Mouse (Mus musculus) layer of hippocampus, adult 11-12 months (tissue): ENCODE data around the gene Pate2.
"Not testable (repeated sequence)": the region's sequence is repeated elsewhere in the genome, so short reads cannot be mapped to it uniquely, and the experiment has no call there.

Experiments used
- DNase-seq: peaks from one replicate; pipeline ENCODE4 v3.0.0; 2022; ENCODE audit warnings: low spot score

Gene Pate2

DNA sequence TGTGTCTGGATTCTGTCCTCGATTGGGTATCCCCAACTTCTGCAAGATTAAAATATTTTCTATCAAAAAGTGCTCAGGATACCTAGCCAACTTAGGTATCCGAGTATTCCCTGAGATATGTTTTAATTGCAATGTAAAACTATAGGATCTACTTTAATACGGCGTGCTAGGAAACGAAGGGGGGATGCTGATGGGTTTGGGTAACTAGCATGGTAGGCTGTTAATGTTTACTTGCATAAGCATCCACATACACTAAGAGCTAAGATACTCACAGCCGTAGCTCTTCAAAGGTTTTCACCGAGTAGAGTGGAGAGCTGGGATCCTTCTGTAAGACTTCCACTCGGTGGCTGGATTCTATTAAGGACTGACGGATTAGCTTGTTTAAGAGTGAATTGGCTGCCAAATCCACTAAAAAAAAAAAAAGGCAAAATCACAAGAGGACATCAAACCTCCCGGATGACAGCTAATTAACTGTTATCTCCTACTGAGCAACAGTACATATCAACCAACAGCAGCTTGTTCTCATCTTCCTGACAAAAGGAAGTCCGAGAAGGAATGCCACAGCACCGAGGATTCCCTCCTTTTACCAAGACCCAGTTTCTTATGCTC, 13.5 kb upstream of the Pate2 start:
- no peak for DNase-seq

DNA sequence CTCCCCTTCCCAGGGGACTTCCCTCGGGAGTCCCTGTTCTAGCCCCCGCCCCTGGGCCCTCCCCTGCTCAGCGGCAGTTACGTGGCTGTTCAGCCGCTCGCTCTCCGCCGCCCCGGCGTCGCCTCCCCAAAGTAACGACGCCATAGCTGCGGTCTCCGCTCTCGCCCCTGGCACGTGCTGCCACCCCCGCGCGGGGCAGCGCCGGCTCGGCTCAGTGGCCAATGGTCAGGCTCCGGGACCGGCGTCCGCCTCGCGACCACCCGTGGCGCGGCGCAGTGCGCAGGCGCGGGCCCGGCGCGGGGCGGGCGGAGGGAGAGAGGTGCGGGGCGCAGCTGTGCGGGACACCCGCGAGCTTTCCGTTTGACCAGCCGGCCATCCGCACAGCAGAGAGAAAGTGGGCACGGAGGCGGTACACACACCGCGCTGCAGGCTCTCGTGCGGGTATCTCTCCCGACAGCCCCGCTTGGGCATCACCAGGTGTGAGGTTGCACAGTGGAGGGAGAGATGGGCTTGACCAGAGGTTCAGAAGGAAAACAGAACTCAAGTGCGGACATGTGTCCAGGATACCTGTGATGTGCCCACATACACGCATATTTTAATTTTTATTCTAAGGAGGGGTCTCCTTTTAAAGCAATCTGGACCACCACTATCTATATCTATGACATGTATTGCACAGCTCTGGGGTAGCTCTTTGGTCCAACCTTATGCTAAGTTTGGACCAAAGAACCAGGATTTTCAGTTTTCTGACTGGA, 11.7 kb upstream of the Pate2 start, which contains the start of the genes Ddx25 and Pus3:
Ddx25 (minus strand) TSS at position 272 of the 752 bp plus-strand sequence.
Pus3 (plus strand) TSS at position 339 of the 752 bp plus-strand sequence.
- peak; percentile 70 for DNase-seq

DNA sequence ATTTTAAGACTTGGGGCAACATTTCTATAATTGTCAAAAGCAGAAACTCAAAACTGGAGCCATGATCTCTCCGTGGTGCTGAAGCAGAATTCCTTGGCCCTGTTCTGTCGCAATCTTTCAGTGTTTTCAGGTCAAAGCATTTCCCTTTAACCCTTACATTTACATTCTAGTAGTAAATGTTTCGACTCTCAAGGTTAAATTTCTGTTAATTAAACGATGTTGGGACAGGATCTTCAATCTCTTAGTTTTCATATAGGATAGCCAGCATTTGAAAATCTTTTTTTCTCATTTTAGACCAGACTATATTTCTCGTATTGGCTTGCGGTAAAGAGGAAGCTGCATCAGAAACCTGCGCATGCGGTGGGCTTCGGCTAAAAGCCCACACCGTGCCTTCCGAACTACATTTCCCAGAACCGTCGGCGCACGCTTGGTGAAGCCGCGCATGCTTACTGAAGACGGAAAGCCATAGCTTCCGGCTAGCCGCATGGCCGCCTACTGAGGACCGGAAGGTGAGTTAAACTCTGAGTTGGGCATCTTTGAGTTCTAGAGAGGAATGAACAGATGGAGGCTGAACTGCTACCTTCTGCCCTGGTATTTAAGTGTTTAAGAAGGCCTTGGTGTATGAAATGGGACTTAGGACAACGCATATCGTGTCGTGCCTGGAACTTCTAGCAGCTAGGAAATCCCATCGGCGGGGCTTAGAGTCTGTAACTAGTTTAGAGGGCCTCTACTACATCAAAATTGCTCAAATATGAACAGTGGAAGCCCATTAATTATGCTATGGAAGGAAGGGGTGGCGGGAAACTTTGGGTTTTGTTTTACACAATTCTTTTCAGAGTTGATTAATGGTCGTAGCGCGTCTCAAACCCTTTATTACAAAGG, 10.8 kb upstream of the Pate2 start:
- DNase-seq = peak; percentile 83

DNA sequence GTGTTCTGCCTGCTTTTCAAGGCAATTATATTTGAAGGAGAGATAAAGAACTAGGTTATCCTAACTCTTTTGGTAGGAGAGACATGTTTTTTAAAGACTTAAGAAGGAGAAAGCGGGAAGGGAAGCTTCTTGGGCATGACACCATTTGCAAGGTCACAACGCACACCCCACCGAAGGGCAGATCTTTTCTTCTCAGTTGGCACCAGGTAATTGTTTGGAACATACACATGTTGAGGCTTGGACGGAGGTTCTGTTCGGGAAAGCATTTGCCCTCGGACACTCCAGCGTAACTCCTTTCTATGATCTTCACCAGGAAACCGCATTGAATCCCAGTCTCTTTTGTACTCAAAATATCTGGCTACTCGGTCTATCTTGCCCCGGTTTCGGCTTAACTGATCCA, 9.0 kb upstream of the Pate2 start:
- DNase-seq = no peak

DNA sequence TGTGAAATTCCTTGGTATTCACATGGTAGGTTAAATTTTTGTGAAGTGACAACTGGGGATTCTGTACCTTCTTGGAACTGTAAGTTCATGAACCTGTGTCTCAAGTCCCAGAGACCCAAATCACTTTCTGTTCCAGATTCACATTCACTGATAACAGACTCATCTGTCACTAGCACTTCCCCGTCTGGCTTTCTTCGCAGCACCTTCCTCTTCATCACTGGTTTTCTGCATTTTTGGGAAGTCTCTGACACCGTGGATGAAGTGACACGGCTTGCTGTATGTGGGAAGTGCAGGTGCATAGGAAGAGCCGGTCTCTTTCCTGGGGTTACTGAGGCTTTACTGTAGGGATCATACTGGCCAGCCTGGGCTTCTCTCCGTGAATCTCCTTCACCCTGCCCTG, 8.5 kb upstream of the Pate2 start:
- DNase-seq = no peak

DNA sequence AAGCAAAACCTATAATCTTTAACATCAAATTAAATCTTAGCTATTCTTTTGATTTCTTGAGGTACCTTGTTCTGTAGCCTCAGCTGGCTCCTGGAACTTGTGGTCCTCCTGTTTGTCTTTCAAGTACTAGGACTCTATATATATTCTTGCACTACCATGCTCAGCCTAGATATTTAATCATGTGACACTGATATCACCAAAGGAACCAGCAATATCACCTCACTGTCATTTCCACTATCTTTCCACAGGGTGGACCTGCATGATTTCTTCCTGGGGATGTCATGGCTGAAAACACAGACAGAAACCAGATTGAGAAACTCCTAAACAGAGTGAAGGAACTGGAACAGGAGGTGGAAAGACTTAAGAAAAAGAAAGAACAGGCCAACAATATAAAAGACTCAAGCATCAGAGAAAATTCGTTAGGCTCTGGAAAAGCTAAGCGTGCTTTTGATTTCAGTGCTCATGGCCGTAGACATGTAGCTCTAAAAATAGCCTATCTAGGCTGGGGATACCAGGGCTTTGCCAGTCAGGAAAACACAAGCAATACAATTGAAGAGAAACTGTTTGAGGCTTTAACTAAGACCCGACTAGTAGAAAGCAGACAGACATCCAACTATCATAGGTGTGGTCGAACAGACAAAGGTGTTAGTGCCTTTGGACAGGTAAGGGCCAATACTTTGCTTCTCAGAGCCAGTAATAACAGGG, 5.4 kb upstream of the Pate2 start:
- DNase-seq = no peak

DNA sequence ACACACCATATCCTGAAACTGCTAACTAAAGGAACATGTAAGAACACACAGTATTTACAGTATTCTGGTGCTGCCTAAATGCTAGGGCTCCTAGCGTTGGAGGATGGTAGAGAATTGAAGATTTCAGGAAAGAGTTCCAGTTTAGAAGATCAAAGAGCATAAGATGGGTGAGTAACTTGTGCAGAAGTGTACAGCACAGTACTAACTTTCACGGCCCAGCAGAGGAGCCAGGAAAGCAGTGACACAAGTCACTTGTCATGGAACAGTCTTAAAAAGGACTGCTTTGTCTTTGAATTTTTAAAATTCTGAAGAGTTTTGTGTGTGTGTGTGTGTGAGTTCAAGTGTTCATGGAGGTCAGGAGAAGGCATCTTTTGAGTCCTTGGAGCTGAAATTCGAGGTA, 2.1 kb upstream of the Pate2 start:
- no peak for DNase-seq

DNA sequence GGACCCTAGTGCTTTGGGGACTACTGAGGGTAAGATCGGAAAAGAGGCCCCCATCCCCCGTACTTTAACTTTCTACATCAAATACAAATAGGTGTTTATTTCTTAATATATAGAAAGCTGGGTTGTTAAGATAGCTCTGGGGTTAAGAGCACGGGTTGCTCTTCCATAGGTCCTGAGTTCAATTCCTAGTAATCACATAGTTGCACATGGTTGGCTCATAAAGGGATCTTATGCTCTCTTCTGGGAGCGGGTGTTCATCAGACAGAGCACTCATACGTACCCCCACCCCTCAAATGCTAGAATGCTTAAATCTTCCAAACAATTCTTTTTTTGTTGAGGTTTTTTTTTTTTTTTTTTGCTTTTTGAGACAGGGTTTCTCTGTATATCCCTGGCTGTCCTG, 579 bp downstream of the Pate2 start:
- no peak for DNase-seq

DNA sequence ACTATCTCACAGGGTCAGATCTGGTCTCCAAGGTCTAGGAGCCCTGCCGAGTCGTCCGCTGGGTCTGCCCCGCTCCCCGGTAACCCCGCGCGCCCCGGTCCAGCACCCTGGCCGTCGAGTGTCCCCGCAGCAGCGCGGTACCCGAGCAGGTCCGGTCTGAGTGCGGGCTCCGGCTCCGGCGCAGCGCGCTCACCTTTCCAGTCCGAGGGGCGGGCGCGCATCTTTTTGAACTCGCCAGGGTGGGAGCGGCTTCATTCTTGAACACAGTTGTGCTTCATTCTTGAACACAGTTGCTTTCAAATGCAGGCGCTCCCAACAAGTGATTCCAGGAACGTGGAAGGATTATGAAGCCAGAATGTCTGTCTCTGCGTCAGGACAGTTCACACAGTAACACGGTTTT, 4.3 kb downstream of the Pate2 start:
- no peak for DNase-seq

DNA sequence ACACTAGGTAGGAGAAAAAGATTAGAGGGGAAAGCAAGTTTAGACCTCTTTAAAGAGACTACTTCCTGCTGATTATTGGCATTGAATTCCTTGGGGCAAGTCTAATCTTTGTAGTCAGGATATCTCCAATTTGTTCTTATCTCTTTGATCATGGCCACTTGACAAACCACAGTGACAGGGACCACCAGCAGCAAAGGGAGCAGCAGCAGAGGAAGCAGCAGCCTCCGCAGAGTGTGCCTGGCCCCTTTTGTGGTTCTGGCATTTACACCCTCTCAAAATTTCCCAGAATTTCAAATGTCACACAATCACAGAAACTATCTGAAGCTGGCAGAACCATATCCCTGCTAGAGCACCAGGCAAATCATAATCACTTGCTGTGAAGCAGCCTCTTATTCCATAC, 17.6 kb downstream of the Pate2 start:
- DNase-seq = no peak

DNA sequence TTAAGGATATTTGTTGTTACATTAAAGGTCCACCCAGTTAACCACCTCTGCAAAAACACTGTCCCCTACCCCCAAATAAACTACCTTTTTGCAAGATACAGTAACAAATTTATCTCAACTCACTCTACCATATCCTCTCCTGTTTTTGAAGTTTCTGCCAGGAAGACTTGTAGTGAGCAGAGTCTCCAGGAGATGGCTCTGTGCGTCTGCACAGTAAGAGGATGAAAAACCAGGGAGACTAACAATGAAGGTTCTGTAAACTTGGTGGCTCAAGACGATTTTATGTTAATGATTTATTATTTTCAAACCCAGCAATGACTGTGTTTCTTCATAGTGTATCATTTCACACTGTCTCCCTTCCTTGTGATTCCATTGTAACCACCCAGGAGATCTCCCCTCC, 22.8 kb downstream of the Pate2 start:
- DNase-seq = peak; percentile 41

DNA sequence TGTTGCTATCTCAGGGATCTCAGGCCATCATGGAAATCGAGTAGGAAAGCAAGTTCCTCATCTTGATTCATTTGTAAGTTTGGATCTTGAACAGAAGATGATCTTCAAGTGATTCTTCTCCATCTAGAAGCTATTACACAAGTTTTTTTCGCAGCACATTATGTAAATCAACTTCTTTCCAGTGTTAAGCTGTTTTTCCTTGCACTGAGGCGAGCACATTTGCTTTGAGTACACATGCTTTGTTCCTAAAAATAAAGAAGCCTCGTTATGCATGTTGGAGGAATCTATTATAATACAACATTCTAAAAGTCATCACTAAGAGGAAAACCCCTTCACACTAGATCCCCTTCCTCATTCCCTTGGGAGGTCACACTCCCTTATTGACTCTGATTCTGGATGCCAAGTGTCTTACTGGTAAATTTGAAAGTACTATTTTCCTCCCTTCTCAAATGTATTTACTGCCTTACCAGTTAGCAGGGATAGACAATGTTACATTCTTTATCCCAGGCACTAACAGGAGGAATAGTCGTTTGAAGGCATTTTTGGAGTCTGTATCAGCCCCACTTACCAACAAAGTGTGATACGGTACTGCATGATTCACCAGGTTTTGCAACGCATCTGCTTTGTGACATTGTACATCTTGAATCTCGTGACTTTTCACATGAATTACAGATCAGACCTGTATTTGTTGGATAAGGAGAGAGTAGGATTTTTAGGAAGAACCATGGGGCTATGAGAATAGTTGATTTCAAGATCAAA, 37.7 kb downstream of the Pate2 start:
- no peak for DNase-seq

DNA sequence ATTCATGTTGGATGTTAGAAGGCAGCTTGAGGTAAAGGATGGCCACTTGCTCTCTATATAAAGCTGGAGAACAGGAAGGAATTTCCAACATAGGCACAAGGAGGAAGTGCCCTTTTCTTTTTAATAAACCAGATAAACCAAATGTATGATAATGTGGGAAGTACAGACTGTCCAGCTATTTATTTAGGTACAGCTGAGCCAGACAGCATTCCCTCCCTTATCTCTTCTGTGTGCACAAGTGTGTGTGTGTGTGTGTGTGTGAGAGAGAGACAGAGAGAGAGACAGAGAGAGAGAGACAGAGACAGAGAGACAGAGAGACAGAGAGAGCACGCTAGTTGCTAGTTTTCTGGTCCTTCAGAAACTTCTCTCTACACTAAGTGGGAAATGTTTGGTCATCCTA, 41.8 kb downstream of the Pate2 start, which contains the start of gene Pate4:
Pate4 (minus strand) TSS at position 101 of the 400 bp plus-strand sequence.
- DNase-seq = no peak

DNA sequence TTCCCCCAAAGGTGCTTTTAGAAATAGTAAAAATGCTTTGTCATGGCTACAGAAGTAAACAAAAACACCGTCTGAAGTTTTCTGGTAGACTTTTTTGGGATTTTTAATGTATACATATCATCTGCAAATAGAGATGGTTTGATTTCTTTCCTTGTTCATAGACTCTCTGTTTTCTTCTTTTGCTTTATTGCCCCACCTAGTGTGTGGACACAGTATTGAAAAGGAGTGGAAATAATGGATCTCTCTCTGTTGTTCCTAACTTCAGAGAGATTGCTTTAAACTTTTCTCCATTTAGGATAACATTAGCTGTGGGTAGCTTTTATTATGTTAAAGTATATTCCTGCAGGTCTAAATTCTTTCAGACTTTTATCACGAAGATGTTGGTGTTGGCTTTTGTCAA, 43.9 kb downstream of the Pate2 start:
- no peak for DNase-seq

DNA sequence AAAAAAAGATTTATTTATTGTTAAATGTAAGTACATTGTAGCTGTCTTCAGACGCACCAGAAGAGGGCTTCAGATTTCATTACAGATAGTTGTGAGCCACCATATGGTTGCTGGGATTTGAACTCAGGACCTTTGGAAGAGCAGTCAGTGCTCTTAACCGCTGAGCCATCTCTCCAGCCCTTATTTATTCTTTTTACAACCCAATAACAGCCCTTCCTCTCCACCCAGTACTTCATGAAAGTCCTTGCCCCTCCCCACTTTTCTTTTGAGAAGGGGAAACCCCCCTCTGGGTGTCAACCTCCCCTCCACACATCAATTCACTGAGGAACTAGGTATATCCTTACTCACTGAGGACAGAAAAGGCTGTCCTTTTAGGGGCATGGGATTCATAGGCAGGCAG, 46.7 kb downstream of the Pate2 start:
- DNase-seq = not testable (repeated sequence)

DNA sequence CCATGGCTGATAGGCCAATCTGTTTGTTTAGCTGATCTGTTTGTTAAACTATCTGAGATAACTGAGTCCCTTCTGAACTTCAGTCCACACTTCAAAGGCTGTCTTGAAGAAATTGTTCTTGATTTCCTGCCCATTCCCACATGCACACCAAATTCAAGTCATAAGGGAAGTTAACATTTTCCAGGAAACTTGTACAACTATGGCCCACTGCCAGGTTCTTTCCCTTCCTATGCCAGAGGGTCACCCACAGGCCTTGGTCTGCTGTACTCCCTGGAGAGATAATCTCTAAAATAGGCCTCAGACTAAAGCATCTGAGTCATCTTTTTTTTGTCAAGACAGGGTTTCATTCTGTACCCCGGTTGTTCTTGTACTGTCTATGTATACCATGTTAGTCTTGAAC, 62.9 kb downstream of the Pate2 start:
- no peak for DNase-seq

DNA sequence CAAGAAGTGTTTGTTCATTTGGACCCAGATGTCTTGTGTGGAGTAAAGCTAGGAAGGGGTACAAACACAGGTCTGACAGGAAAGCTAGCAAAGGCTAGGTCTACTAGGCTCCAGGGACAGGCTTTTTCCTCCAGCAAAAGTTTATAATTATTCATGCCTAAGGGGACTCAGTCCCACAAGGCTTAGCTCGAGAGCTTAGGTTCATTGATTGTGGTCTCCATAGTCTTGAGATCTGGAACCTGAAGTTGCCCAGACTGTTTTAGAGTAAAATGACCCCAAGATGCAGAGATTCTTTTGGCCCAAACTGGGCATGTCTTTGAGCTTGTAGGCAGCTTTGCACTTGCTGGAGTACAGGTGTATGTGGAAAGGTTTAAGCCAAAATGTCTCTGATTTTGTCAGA, 78.0 kb downstream of the Pate2 start, which contains the start of gene Pate3:
Pate3 (minus strand) TSS at position 101 of the 400 bp plus-strand sequence.
- DNase-seq = no peak

DNA sequence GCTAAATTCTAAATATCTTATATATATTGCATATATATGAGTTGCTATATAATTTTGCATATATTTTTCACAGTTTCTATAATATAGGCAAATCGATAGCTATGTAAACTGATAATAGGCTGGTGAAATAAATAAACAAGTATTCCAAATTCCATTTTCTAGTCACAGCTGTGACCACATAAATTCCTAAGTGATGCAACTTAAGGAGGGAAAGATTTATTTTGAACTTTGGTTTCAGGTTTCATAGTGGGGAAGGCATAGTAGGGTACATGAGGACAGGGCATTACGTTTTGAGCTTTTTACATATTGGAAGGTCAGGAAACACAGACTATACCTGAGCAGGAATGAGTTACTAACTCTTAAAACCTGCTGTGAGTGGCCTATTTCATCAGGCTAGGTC, 103.5 kb downstream of the Pate2 start:
- no peak for DNase-seq

DNA sequence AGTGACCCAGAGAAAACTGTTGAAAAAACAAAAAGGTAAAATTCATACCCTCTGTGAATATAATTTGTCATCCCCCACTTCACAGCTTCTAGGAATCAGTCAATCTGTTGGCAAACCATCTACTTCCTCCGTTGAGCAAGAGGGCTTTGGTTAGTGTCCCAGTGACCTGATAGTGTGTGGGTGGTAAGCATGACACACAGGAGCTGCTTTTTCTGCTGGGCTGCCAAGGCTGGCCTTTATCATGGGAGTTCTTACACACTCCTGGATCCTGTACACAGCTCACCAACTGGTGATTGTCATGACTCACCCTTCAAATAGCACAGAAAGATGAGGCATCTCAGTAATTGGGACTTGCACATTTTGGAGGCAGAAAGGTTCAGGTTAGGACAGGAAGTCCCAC, 116.9 kb downstream of the Pate2 start, which contains the start of gene Pate1:
Pate1 (minus strand) TSS at position 378 of the 400 bp plus-strand sequence.
- DNase-seq = peak; percentile 5

DNA sequence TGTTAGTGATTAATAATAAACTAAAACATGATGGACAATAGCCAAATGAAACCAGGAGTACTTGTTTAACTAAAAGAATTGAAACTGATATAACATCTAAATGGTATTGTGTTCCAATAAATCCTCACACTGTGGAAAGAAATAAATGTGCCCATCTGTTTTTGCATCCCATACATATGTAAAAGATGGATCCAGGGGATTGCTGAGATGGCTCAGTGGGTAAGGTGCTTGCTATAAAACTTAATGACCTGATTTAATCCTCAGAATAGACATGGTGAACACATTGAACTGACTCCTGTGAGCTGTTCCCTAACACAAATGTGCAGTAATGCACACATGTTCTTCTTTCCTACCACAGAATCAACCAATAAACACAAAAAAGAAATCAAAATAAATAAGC, 121.8 kb downstream of the Pate2 start:
- no peak for DNase-seq

DNA sequence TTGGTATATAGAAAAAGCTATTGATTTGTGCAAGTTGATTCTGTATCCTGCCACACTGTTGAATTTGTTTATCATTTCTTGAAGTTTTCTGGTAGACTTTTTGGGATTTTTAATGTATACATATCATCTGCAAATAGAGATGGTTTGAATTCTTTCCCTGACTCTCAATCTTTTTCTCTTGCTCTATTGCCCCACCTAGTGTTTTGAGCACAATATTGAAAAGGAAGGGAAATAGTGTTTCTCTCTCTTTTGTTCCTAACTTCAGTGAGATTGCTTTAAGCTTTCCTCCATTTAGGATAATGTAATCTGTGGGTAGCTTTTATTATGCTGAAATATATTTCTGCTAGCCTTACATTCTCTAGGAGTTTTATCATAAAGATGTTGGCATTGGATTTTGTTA, 137.2 kb downstream of the Pate2 start:
- DNase-seq = no peak
